Mouse (Mus musculus) layer of hippocampus, postnatal 25 days (tissue): ENCODE measurements at regions not wholly inside any gene's neighbourhood (a gene's known extent, or its start where the extent isn't known, plus 50 kb on each side); places are given as distances from the start of the nearest gene placed in this dataset.

Source experiments
- DNase-seq, 2 experiments: peaks; one replicate each; pipeline ENCODE4 v3.0.0; 2022; ENCODE audit warnings: mixed read lengths in 2 of 2, low spot score in 1 of 2; ENCODE audit errors: extremely low spot score in 1 of 2

GRCm38 (mm10) chr9:47469576-47469975 lies 60.4 kb upstream of the Cadm1 start:
- no peak for DNase-seq

GRCm38 (mm10) chr9:47470741-47471140 lies 59.2 kb upstream of the Cadm1 start:
- no peak for DNase-seq

- no peak for DNase-seq
Observed at GRCm38 (mm10) chr9:47471767-47472420, 58.1 kb upstream of the Cadm1 start.

GRCm38 (mm10) chr9:47473776-47474365 lies 56.1 kb upstream of the Cadm1 start:
- no peak for DNase-seq

GRCm38 (mm10) chr9:47474776-47475175 lies 55.2 kb upstream of the Cadm1 start:
- no peak for DNase-seq

GRCm38 (mm10) chr9:47477889-47478288 lies 52.1 kb upstream of the Cadm1 start:
- no peak for DNase-seq
